Mouse (Mus musculus) heart, postnatal 0 days (tissue): ENCODE measurements around the gene Lmcd1. TPM values are rescaled to one million over a fixed set of nuclear protein-coding genes. Genes with fewer than 3 reads are reported as not detected.

ENCODE experiments used
- ATAC-seq: fragments of 200-750 bp; cut with Nextera tagmentation; 2 replicates; pipeline ENCODE4 v1.8.0; 2017; ENCODE audit warnings: low read depth, moderate number of reproducible peaks, moderate library complexity; ENCODE audit not compliant: insufficient read depth
- DNase-seq: peaks from one replicate; pipeline ENCODE4 v3.0.0-alpha.2; 2016; ENCODE audit warnings: low spot score
- H3K27ac ChIP-seq: fragments of 300-500 bp; sonication (generic); 2 replicates; pipeline ENCODE4 v1.5.1; 2014; ENCODE audit warnings: low read depth, mild to moderate bottlenecking
- H3K27me3 ChIP-seq: fragments of 300-500 bp; sonication (generic); 2 replicates; pipeline ENCODE4 v1.6.1; 2014; ENCODE audit warnings: low read length, mixed read lengths; ENCODE audit not compliant: control insufficient read depth, insufficient read depth
- H3K36me3 ChIP-seq: fragments of 300-500 bp; sonication (generic); replicated peaks from 2 replicates; pipeline ENCODE4 v1.6.1; 2014; ENCODE audit warnings: low read length, mixed read lengths; ENCODE audit not compliant: control insufficient read depth, insufficient read depth
- H3K4me1 ChIP-seq: fragments of 300-500 bp; sonication (generic); 2 replicates; pipeline ENCODE4 v1.6.1; 2014; ENCODE audit warnings: antibody characterized with exemption; ENCODE audit not compliant: control insufficient read depth, insufficient read depth
- H3K4me2 ChIP-seq: fragments of 300-500 bp; sonication (generic); 2 replicates; pipeline ENCODE4 v1.6.1; 2014; ENCODE audit warnings: low read depth, mild to moderate bottlenecking, low read length, moderate library complexity
- H3K4me3 ChIP-seq: fragments of 300-500 bp; sonication (generic); 2 replicates; pipeline ENCODE4 v1.5.1; 2014; ENCODE audit warnings: low read depth, low read length
- H3K9ac ChIP-seq: fragments of 300-500 bp; sonication (generic); replicated peaks from 2 replicates; pipeline ENCODE4 v1.6.1; 2014; ENCODE audit warnings: low read depth, low read length, mixed read lengths
- H3K9me3 ChIP-seq: fragments of 300-500 bp; sonication (generic); replicated peaks from 2 replicates; pipeline ENCODE4 v1.6.1; 2016; ENCODE audit warnings: low read length; ENCODE audit not compliant: control insufficient read depth
- CTCF ChIP-seq: IDR thresholded peaks from 2 replicates; pipeline ENCODE4 v1.5.1; 2016; ENCODE audit warnings: antibody characterized with exemption, control low read depth, low read depth
- EP300 ChIP-seq: IDR thresholded peaks from 2 replicates; pipeline ENCODE4 v1.6.1; 2016; ENCODE audit warnings: antibody characterized with exemption, low read depth
- WGBS: fragments of 180-500 bp; shearing (Covaris S2); extraction: QIAGEN DNeasy Blood & Tissue Kit; methylation state at CpG from one replicate; pipeline ENCODE4 v1.1.7; 2014; 5-methylcytosine and 5-hydroxymethylcytosine counted together
- polyA plus RNA-seq: library from polyadenylated mRNA; unstranded; fragments of >200 nt; fragmentation: Nextera tagmentation; extraction: Ambion mirVana; gene quantifications from 2 replicates; pipeline ENCODE4 v1.2.1, GENCODE M21; 2015
- total RNA-seq: library from RNA; depleted of rRNA; stranded (reverse); fragments of >200 nt; gene quantifications from 2 replicates; pipeline ENCODE4 v1.2.3, GENCODE M21; 2014; ENCODE audit warnings: low replicate concordance

Gene Lmcd1
- total and polyA plus RNA-seq, 2 experiments from 2014 or later = 34.8 to 62.4 TPM

GRCm38 (mm10) chr6:112362349-112362958 lies 88.9 kb downstream of the Lmcd1 start:
- DNase-seq (peak; percentile 47), ATAC-seq (peak; percentile 52; the same call in 1 of the 2 replicates)
- Histone ChIP-seq H3K4me3 (no peak overlapping the region), H3K9me3 (no peaks in the 10 kb centered on the region), H3K27me3 (no peaks in the 10 kb centered on the region), H3K27ac (no peak overlapping the region), H3K4me2 (no peak overlapping the region), H3K9ac (no peak overlapping the region), H3K4me1 (no peaks in the 10 kb centered on the region), H3K36me3 (no peaks in the 10 kb centered on the region)
- TF ChIP-seq CTCF = peak; percentile 85
- TF ChIP-seq EP300 = no peak
- 28% methylated on average over 6 of the region's 6 CpGs for WGBS

GRCm38 (mm10) chr6:112364581-112364980 lies 91.0 kb downstream of the Lmcd1 start:
- no peak overlapping the region for H3K9ac ChIP-seq
- H3K36me3 ChIP-seq = no peaks in the 10 kb centered on the region
- H3K4me1 ChIP-seq = no peaks in the 10 kb centered on the region
- no peak overlapping the region for H3K4me3 ChIP-seq
- DNase-seq = peak; percentile 60
- TF ChIP-seq EP300 (no peak), CTCF (peak; percentile 69)
- no peak overlapping the region for H3K4me2 ChIP-seq
- no peak overlapping the region for H3K27ac ChIP-seq
- ATAC-seq = no peak; the same call in 1 of the 2 replicates
- 29% methylated on average over 2 of the region's 2 CpGs for WGBS
- H3K9me3 ChIP-seq = no peaks in the 10 kb centered on the region
- H3K27me3 ChIP-seq = no peaks in the 10 kb centered on the region

- WGBS = 84% methylated on average over 10 of the region's 10 CpGs
- DNase-seq (no peak), ATAC-seq (no peak)
- H3K27ac ChIP-seq = no peak overlapping the region
- no peak overlapping the region for H3K4me3 ChIP-seq
- no peak overlapping the region for H3K4me2 ChIP-seq
- H3K9ac ChIP-seq = no peak overlapping the region
- H3K4me1 ChIP-seq = no peaks in the 10 kb centered on the region
- H3K9me3 ChIP-seq = no peaks in the 10 kb centered on the region
- H3K36me3 ChIP-seq = no peaks in the 10 kb centered on the region
- no peak for TF ChIP-seq EP300
- no peak for TF ChIP-seq CTCF
- H3K27me3 ChIP-seq = no peaks in the 10 kb centered on the region
Measured at GRCm38 (mm10) chr6:112365294-112365693, 91.7 kb downstream of the Lmcd1 start.

GRCm38 (mm10) chr6:112373886-112374585 lies 100.5 kb downstream of the Lmcd1 start:
- Histone ChIP-seq H3K9me3 (no peaks in the 10 kb centered on the region), H3K27ac (no peak overlapping the region), H3K4me3 (no peak overlapping the region), H3K4me1 (no peaks in the 10 kb centered on the region), H3K4me2 (no peak overlapping the region), H3K9ac (no peak overlapping the region), H3K27me3 (no peaks in the 10 kb centered on the region), H3K36me3 (no peaks in the 10 kb centered on the region)
- WGBS = 45% methylated on average over 8 of the region's 8 CpGs
- DNase-seq = peak; percentile 72
- ATAC-seq = no peak
- peak; percentile 80 for TF ChIP-seq CTCF
- no peak for TF ChIP-seq EP300

- Histone ChIP-seq H3K9ac (no peak overlapping the region), H3K27me3 (no peaks in the 10 kb centered on the region), H3K4me2 (no peak overlapping the region), H3K36me3 (no peaks in the 10 kb centered on the region), H3K27ac (no peak overlapping the region), H3K9me3 (no peaks in the 10 kb centered on the region), H3K4me3 (no peak overlapping the region), H3K4me1 (no peaks in the 10 kb centered on the region)
- TF ChIP-seq CTCF (no peak), EP300 (no peak)
- DNase-seq = no peak
- ATAC-seq = no peak
- WGBS = 71% methylated on average over 10 of the region's 13 CpGs
Measured at GRCm38 (mm10) chr6:112375661-112376392, 102.3 kb downstream of the Lmcd1 start.
